Mouse (Mus musculus) hindbrain, postnatal 0 days (tissue): ENCODE measurements around the gene Ccdc153. TPM values are rescaled to one million over a fixed set of nuclear protein-coding genes. Genes with fewer than 3 reads are reported as not detected.

Experiments used
- ATAC-seq: fragments of 200-750 bp; cut with Nextera tagmentation; 2 replicates; pipeline ENCODE4 v1.8.0; 2017; ENCODE audit warnings: mild to moderate bottlenecking, moderate TSS enrichment, moderate library complexity
- DNase-seq: peaks from one replicate; pipeline ENCODE4 v3.0.0-alpha.2; 2015; ENCODE audit warnings: low spot score
- H3K27ac ChIP-seq: fragments of 300-500 bp; sonication (generic); 2 replicates; pipeline ENCODE4 v1.5.1; 2014; ENCODE audit warnings: mild to moderate bottlenecking
- H3K27me3 ChIP-seq: fragments of 300-500 bp; sonication (generic); 2 replicates; pipeline ENCODE4 v1.6.1; 2014; ENCODE audit warnings: low read length, mixed read lengths; ENCODE audit not compliant: insufficient read depth
- H3K36me3 ChIP-seq: fragments of 300-500 bp; sonication (generic); 2 replicates; pipeline ENCODE4 v1.6.1; 2014; ENCODE audit warnings: low read length, mixed read lengths; ENCODE audit not compliant: insufficient read depth
- H3K4me1 ChIP-seq: fragments of 300-500 bp; sonication (generic); 2 replicates; pipeline ENCODE4 v1.6.1; 2014; ENCODE audit warnings: antibody characterized with exemption, low read length, mixed read lengths; ENCODE audit not compliant: insufficient read depth
- H3K4me2 ChIP-seq: fragments of 300-500 bp; sonication (generic); 2 replicates; pipeline ENCODE4 v1.6.1; 2014; ENCODE audit warnings: low read depth, mild to moderate bottlenecking, low read length, moderate library complexity, mixed read lengths
- H3K4me3 ChIP-seq: fragments of 300-500 bp; sonication (generic); 2 replicates; pipeline ENCODE4 v1.5.1; 2014; ENCODE audit warnings: low read length
- H3K9ac ChIP-seq: fragments of 300-500 bp; sonication (generic); replicated peaks from 2 replicates; pipeline ENCODE4 v1.6.1; 2014; ENCODE audit warnings: mild to moderate bottlenecking, low read length, moderate library complexity, mixed read lengths
- H3K9me3 ChIP-seq: fragments of 300-500 bp; sonication (generic); 2 replicates; pipeline ENCODE4 v1.6.1; 2016; ENCODE audit warnings: low read length, mixed read lengths
- CTCF ChIP-seq: IDR thresholded peaks from 2 replicates; pipeline ENCODE4 v1.5.1; 2016; ENCODE audit warnings: antibody characterized with exemption, control low read depth, low read depth
- WGBS: fragments of 180-500 bp; shearing (Covaris S2); extraction: QIAGEN DNeasy Blood & Tissue Kit; methylation state at CpG from one replicate; pipeline ENCODE4 v1.1.7; 2014; 5-methylcytosine and 5-hydroxymethylcytosine counted together
- polyA plus RNA-seq: library from polyadenylated mRNA; unstranded; fragments of >200 nt; fragmentation: Nextera tagmentation; extraction: Ambion mirVana; gene quantifications from 2 replicates; pipeline ENCODE4 v1.2.1, GENCODE M21; 2015
- total RNA-seq: library from RNA; depleted of rRNA; stranded (reverse); fragments of >200 nt; gene quantifications from 2 replicates; pipeline ENCODE4 v1.2.3, GENCODE M21; 2014

Gene Ccdc153
- total and polyA plus RNA-seq, 2 experiments from 2014 or later = 1.0 to 2.6 TPM

DNA sequence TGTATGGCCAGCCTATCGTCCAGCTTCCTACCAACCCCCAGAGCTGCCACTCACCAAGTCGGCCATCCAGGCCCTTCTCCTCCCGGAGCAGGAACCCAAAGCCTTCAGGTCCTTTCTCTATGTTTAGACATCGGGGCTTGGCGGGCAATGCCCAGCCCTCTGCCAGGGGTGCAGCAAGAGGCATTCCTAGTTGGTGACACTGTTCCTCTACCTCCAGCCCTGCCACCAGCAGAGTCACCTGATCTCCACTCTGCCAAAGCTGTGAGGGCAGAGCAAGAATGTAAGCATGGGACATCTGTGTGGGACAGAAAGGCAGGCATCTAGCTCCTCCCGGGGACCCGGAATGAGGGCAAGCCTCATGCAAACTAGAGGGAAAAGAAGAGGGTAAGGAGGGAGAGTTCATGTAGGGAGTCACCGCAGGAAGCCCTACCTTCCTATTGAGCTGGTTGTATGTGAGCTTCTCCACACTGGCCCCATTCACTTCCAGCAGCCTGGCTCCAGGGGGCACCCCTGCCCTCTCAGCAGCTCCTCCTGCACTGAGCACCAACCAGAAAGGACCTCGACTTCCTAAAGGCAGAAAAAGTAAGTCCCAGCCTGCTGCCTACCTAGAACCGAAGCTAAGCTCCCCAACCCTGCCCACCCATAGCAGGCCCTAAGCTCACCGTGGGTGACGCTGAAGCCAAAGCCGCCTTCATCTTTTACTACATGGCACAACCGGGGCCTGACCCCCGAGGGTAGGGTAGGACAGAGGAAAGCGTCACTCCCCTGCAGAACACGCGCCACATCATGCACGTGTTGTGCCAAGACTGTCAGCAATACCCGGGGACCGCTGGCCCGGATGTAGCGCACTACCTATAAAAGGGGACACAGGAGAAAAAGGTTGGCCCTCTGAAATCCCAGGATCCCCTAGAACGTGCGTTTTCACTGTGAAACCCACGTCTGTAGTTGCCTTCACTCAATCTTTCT is 9.0 kb downstream of the Ccdc153 start:
- no peak overlapping the region for H3K4me2 ChIP-seq
- ATAC-seq (peak; percentile 70), DNase-seq (peak; percentile 64)
- H3K4me1 ChIP-seq = peaks cover 5% of the 10 kb centered on the region
- no peak overlapping the region for H3K27ac ChIP-seq
- peak; percentile 66 for TF ChIP-seq CTCF
- no peaks in the 10 kb centered on the region for H3K9me3 ChIP-seq
- WGBS = 43% methylated on average over 26 of the region's 26 CpGs
- H3K4me3 ChIP-seq = no peak overlapping the region
- no peaks in the 10 kb centered on the region for H3K36me3 ChIP-seq
- 0 out of 2 replicates have a peak, but pooled peaks cover 3% of the 10 kb centered on the region for H3K27me3 ChIP-seq
- H3K9ac ChIP-seq = no peak overlapping the region

DNA sequence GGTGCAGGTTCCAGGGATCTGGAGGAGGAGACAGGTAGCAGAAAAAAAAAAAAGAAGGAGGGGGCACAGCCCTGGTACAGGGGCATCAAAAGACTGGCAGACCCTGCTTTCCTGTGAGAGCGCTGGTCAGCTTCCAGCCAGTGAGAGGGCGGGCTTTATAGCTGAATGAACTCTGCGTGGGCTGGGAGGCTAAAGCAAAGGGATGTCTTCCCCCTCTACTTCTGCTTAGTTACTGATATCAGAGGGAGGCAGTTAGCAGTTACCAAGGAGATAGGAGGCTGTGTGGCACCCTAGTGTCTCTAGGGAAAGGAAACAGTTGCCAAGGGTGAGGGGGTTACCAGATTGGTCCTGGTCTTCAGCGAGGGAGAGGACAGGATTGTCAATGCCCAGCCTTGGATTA is 10.0 kb downstream of the Ccdc153 start:
- no peak overlapping the region for H3K4me2 ChIP-seq
- H3K4me3 ChIP-seq = no peak overlapping the region
- no peaks in the 10 kb centered on the region for H3K9me3 ChIP-seq
- WGBS = 23% methylated on average over 4 of the region's 4 CpGs
- 0 out of 2 replicates have a peak, but pooled peaks cover 3% of the 10 kb centered on the region for H3K27me3 ChIP-seq
- TF ChIP-seq CTCF = no peak
- no peaks in the 10 kb centered on the region for H3K36me3 ChIP-seq
- H3K27ac ChIP-seq = no peak overlapping the region
- H3K4me1 ChIP-seq = peaks cover 12% of the 10 kb centered on the region
- DNase-seq (peak; percentile 47), ATAC-seq (peak; percentile 34; the same call in 1 of the 2 replicates)
- H3K9ac ChIP-seq = no peak overlapping the region

DNA sequence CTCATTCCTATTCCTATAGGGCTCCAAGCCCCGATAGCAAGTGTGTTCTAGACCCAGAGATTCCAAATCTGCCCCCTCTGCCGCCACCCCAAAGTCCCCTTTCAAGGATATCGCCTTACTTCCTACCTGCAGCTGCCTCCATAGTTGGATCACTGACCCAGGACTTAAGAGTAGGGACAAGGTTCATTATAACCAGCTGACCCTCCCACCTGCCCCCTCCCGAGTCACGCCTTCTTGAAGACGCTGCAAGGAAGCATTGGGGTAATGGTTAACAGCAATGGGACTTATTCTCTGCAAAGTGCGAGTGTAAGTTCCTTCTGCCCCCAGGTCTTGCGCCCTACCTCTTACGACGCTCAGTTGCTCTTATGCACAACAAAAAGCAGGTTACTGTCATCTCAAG is 10.8 kb downstream of the Ccdc153 start, which contains the start of gene Pdzd3:
Pdzd3 (minus strand) TSS at position 158 of the 400 bp plus-strand sequence.
- H3K9ac ChIP-seq = no peak within 1 kb of the TSS
- H3K4me1 ChIP-seq = peaks cover 16% of the 10 kb centered on the region
- H3K27me3 ChIP-seq = 0 out of 2 replicates have a peak, but pooled peaks cover 3% of the 10 kb centered on the region
- H3K36me3 ChIP-seq = no peaks in the 10 kb centered on the region
- DNase-seq (no peak), ATAC-seq (no peak)
- no peak within 1 kb of the TSS for H3K27ac ChIP-seq
- H3K9me3 ChIP-seq = no peaks in the 10 kb centered on the region
- H3K4me3 ChIP-seq = no peak within 1 kb of the TSS
- no peak within 1 kb of the TSS for H3K4me2 ChIP-seq
- 86% methylated on average over 10 of the region's 10 CpGs for WGBS
- TF ChIP-seq CTCF = no peak

DNA sequence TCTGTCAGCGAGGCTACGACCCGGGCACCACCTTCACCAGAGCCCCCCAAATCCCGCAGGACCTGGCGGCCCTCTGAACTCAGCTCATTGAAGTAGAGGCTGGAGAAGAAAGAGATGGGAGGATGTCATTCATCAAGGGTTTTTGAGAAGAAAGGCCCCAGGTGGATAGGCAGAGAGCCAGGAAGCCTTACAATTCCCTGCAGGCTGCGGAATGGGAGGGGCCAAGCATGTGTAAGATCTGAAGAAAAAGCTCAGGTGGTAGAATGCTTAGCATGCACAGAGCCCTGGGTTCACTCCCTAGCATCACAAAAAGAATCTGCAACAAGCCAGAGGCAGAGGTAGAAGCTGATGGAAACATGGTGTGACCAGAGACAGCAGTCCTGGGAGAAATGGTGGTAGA is 13.0 kb downstream of the Ccdc153 start:
- Histone ChIP-seq H3K27ac (no peak overlapping the region), H3K27me3 (no peaks in the 10 kb centered on the region), H3K9me3 (no peaks in the 10 kb centered on the region), H3K4me1 (peaks cover 16% of the 10 kb centered on the region), H3K9ac (no peak overlapping the region), H3K36me3 (no peaks in the 10 kb centered on the region), H3K4me2 (no peak overlapping the region), H3K4me3 (no peak overlapping the region)
- 75% methylated on average over 6 of the region's 6 CpGs for WGBS
- no peak for TF ChIP-seq CTCF
- DNase-seq (no peak), ATAC-seq (no peak)

DNA sequence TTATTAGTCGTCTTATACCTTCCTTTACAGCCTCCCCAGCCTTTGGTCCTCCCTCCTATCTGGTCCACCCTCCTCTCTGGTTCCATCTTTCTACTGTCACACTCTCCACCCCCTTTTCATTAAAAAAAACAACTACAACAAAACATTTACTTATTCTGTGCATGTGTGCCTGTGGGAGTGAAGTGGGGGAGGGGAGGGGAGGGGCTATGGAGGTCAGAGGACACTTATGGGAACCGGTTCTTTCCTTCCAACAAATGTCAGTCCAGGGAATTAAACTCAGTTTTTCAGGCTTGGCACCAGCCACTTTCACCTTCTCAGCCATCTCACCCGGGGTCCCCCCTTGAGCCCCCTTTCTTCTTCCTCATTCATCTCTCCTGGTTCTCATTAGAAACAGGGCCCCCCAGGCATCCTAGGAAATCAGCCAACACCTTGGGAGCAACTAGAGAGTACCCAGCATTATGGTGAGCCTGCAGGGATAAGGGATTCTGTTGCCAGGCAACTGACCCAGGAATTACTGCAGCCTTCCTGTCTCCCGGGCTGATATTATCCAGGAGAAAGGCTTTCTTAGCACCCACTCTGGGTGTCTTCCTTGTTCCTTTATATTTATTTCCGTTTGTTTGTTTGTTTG is 14.1 kb downstream of the Ccdc153 start:
- Histone ChIP-seq H3K36me3 (no peaks in the 10 kb centered on the region), H3K4me2 (no peak overlapping the region), H3K4me3 (no peak overlapping the region), H3K9me3 (no peaks in the 10 kb centered on the region), H3K9ac (no peak overlapping the region), H3K4me1 (peaks cover 16% of the 10 kb centered on the region), H3K27me3 (no peaks in the 10 kb centered on the region), H3K27ac (peak overlapping the region; percentile 65)
- DNase-seq = peak; percentile 62
- 6% methylated on average over 5 of the region's 5 CpGs for WGBS
- ATAC-seq = peak; percentile 54; the same call in 1 of the 2 replicates
- TF ChIP-seq CTCF = no peak

DNA sequence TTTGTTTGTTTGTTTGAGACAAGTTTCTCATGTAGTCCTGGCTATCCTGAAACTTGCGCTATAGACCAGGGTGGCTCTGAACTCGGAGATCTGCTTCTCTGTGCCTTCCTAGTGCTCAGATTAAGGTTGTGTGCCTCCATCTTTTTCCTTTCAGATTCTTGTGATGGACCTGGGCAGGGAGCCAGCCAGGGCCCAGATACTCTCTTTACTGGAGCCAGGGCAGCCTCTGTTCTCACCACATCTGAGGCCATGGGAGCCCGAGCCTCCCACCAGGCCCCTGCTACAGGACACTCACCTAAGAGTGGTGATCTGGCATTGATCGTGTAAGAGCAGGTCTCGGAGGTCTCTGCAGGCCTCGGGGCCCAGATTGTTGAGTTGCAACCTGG is 14.7 kb downstream of the Ccdc153 start:
- Histone ChIP-seq H3K27me3 (no peaks in the 10 kb centered on the region), H3K4me3 (no peak overlapping the region), H3K27ac (peak overlapping the region; percentile 65), H3K9me3 (no peaks in the 10 kb centered on the region), H3K4me2 (no peak overlapping the region), H3K36me3 (no peaks in the 10 kb centered on the region), H3K9ac (no peak overlapping the region), H3K4me1 (peaks cover 16% of the 10 kb centered on the region)
- DNase-seq = no peak
- no peak for TF ChIP-seq CTCF
- WGBS = 18% methylated on average over 6 of the region's 6 CpGs
- ATAC-seq = 0 out of 2 replicates have a peak, but pooled peaks have one; percentile 36
